Mouse (Mus musculus) lung, adult 2 months (tissue): ENCODE results near the gene Pik3r5. TPM values are rescaled to one million over a fixed set of nuclear protein-coding genes. Genes with fewer than 3 reads are reported as not detected.

Experiments
- DNase-seq: peaks from one replicate; pipeline ENCODE4 v3.0.0; 2022
- H3K4me1 ChIP-seq: fragments of 200-500 bp; 2 replicates; pipeline ENCODE4 v1.6.1; 2011; ENCODE audit warnings: low read length; ENCODE audit not compliant: control insufficient read depth, insufficient read depth
- H3K4me3 ChIP-seq: fragments of 200-500 bp; replicated peaks from 2 replicates; pipeline ENCODE3; 2011; ENCODE audit warnings: low read depth, mild to moderate bottlenecking, control low read depth, low read length; ENCODE audit errors: extremely low read depth
- CTCF ChIP-seq: fragments of 200-500 bp; IDR thresholded peaks from 2 replicates; pipeline ENCODE4 v1.5.1; 2011; ENCODE audit warnings: mild to moderate bottlenecking, low read length, control low read depth; ENCODE audit not compliant: insufficient read depth
- POLR2A ChIP-seq: fragments of 200-500 bp; IDR thresholded peaks from 2 replicates; pipeline ENCODE4 v1.6.1; 2011; ENCODE audit warnings: low read depth, mild to moderate bottlenecking, control low read depth, low read length, borderline replicate concordance; ENCODE audit errors: extremely low read depth
- WGBS: fragments of 180-500 bp; shearing (Covaris S2); methylation state at CpG from one replicate; pipeline ENCODE4 v1.1.7; 2018; 5-methylcytosine and 5-hydroxymethylcytosine counted together
- polyA plus RNA-seq: library from polyadenylated mRNA; depleted of rRNA; stranded (reverse); fragments of >200 nt; gene quantifications from 2 replicates; pipeline ENCODE4 v1.2.3, GENCODE M21; 2012

Gene Pik3r5
- polyA plus RNA-seq, 1 experiment: 11.7 TPM

DNA sequence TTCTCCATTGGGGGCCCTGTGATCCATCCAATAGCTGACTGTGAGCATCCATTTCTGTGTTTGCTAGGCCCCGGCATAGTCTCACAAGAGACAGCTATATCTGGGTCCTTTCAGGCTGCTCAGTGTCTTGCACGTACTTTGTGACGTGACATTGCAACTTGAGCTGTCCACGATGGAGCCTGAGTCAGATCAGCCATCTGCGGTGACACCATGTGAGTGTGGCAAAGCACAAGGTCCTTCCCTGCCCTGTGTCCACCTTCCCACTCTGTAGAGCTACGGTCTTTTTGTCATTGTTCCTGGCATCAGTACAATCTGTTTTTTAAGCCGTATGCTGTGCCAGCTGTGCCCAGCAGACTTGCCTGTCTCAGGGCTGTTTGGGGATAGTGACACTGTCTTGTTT lies 75.3 kb downstream of the Pik3r5 start:
- Histone ChIP-seq H3K4me1 (peaks cover 5% of the 10 kb centered on the region; the same call in 1 of the 2 replicates), H3K4me3 (no peak overlapping the region)
- TF ChIP-seq CTCF: no peak
- TF ChIP-seq POLR2A: no peak
- 85% methylated on average over 7 of the region's 7 CpGs for WGBS
- DNase-seq: no peak

DNA sequence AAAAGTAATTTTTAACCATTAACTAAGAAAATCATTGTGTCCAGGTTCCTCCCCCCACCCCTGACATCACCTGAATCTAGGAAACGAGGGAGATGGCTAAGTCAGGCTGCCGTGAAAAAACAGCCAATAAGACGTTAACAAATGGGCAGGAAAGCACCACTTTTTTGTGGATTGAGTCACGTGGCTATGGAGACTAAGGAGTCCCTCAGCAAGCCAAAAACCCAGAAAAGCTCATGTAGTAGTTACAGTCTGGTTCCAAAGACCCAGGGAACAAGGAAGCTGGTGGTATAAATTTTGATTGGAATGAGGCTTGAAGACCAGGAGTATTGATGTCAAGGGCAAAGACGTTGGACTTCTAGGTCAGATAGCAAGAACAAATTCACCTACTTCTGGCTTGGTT lies 76.7 kb downstream of the Pik3r5 start:
- no peak for DNase-seq
- H3K4me1 ChIP-seq: peaks cover 3% of the 10 kb centered on the region; the same call in 1 of the 2 replicates
- no peak for TF ChIP-seq CTCF
- no peak for TF ChIP-seq POLR2A
- 71% methylated on average over 5 of the region's 5 CpGs for WGBS
- no peak overlapping the region for H3K4me3 ChIP-seq

DNA sequence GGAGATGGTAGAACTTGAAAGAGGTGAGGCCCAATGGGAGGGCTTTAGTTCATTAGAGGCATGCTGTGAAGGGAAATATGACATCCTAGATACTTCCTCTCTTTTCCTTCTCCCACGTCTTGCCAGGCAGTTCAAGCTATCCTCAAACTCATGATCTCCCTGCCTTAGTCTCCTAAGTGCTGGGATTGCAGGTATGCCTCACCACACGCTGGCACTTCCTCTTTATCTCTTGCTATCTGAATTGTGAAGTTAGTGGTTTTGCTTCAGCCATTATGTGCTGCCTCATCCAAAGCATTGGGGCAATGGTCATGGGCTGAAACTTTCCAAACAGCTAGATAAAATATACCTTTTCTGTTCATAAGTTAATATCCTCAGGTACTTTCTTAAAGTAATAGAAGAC lies 77.3 kb downstream of the Pik3r5 start:
- Histone ChIP-seq H3K4me3 (no peak overlapping the region), H3K4me1 (peaks cover 2% of the 10 kb centered on the region; the same call in 1 of the 2 replicates)
- 49% methylated on average over 2 of the region's 2 CpGs for WGBS
- no peak for TF ChIP-seq CTCF
- no peak for TF ChIP-seq POLR2A
- DNase-seq: no peak

DNA sequence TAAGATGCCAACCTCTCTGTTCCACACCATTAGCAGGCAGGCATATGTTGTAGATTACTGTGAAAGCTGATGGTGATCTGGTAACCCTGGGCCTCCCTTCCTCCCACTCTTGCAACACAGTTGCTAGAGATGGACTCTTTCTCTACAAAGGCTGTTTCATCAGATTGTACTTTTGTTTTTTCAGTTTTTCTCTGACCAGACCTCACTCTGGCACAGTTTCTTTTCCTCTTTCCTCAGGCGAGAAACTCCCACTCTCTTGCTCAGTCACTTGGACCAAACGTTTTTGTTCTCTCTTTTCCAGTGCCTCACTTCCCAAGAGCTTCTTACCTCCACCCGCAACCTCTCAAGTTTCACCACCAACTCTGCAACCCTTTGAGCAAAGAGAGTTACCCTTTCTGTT lies 82.0 kb downstream of the Pik3r5 start:
- Histone ChIP-seq H3K4me3 (no peak overlapping the region), H3K4me1 (no peaks in the 10 kb centered on the region)
- WGBS: 43% methylated on average over 3 of the region's 3 CpGs
- TF ChIP-seq POLR2A: no peak
- TF ChIP-seq CTCF: no peak
- DNase-seq: no peak

DNA sequence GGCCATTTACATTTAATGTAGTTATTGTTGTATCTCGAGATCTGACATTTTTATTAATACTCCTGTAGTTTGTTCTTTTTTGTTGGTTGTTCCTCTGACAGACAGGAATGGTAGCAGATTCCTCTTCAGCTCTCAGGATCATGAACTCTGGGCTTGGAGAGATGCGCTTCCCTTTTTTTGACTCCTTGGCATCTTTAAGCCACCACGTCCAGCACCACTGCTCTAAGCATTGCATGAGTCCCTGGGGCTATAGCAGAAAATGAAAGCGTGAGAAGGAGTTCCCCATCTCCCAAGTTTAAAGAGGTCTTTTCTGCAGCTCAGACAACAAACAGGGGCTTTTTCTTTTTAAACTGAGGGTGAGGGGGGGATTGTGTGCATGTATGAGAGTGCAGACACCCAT lies 87.4 kb downstream of the Pik3r5 start:
- H3K4me1 ChIP-seq: no peaks in the 10 kb centered on the region
- WGBS: 93% methylated on average over 4 of the region's 4 CpGs
- TF ChIP-seq CTCF (no peak), POLR2A (no peak)
- DNase-seq: no peak
- no peak overlapping the region for H3K4me3 ChIP-seq

DNA sequence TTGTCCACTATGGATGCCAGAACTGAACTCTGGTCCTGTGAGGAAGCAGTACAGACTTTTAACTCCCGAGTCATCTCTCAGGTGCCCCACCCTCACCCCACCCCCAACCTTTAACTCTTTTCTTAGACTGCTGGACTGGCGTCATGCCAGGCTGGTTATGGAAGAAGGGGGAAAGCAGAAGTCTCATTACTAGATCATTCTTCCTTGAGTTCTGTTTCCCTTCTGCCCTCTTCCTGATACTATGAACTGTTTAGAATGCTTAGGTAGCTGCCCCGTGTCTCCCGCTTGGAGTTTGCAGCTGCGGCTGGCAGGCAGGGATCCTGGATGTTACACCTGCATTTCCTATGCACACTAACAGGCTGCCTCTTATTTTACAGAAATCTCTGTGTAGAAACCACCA lies 87.9 kb downstream of the Pik3r5 start:
- Histone ChIP-seq H3K4me3 (no peak overlapping the region), H3K4me1 (no peaks in the 10 kb centered on the region)
- 72% methylated on average over 5 of the region's 5 CpGs for WGBS
- TF ChIP-seq POLR2A (no peak), CTCF (no peak)
- DNase-seq: no peak

DNA sequence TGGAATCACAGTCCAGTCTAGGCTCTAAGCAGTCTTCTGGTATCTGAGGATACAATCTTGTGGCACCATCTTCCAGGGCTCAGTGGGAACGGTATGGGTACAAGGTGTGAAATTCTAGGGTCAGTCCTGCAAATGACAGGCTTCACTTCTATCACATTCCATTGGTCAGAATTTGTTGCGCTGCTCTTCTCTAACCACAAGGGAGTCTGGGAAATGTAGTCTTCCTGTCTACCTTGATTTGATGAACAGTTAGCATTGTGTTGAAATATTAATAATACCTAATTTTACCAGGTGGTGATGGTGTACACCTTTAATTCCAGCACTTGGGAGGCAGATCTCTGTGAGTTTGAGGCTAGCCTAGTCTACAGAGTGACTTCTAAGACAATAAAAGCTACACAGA lies 88.5 kb downstream of the Pik3r5 start:
- 82% methylated on average over 2 of the region's 2 CpGs for WGBS
- no peaks in the 10 kb centered on the region for H3K4me1 ChIP-seq
- H3K4me3 ChIP-seq: no peak overlapping the region
- DNase-seq: no peak
- TF ChIP-seq CTCF: no peak

DNA sequence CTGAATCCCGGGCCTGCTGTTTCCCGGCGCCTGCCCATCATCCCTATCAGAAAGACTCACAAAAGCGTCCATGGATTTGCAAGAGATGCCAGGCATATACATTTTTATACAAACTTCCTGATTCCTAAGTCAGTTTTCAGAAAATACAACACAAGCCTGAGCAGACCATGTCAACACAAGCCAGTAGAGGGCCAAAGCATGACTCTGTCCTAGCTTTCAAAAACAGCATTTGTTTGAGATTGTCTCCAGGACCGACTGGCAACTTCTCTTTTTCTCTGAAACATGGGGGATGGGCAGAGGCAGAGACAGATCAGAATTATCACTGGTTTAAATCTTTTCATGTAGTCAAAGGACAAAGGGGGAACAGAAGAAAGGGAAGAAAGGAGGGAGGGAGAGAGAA lies 89.4 kb downstream of the Pik3r5 start:
- DNase-seq: no peak
- no peaks in the 10 kb centered on the region for H3K4me1 ChIP-seq
- TF ChIP-seq POLR2A: no peak
- WGBS: 72% methylated on average over 5 of the region's 5 CpGs
- no peak overlapping the region for H3K4me3 ChIP-seq

DNA sequence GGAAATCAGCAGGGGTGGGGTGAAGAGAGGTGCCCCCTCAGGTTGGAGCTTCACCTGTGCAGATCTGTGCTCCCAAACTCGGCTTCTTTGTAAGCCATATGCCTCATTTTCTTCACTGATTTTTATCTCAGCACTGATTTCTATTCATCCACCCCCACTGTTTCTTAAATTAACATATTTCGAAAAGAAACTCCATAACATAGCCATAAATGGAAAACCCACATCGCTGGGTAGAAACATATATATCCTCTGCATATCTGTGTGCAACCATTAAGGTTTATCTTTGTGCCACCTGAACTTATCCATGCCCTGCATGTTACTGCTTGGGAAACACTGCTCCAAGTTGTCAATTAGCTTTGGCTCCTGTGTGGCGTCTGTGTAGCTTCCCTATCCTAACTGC lies 94.5 kb downstream of the Pik3r5 start:
- 80% methylated on average over 4 of the region's 4 CpGs for whole genome bisulfite sequencing
- H3K4me3 ChIP-seq: no peak overlapping the region
- TF ChIP-seq POLR2A: no peak
- TF ChIP-seq CTCF: no peak
- no peak for DNase-seq
- no peaks in the 10 kb centered on the region for H3K4me1 ChIP-seq

DNA sequence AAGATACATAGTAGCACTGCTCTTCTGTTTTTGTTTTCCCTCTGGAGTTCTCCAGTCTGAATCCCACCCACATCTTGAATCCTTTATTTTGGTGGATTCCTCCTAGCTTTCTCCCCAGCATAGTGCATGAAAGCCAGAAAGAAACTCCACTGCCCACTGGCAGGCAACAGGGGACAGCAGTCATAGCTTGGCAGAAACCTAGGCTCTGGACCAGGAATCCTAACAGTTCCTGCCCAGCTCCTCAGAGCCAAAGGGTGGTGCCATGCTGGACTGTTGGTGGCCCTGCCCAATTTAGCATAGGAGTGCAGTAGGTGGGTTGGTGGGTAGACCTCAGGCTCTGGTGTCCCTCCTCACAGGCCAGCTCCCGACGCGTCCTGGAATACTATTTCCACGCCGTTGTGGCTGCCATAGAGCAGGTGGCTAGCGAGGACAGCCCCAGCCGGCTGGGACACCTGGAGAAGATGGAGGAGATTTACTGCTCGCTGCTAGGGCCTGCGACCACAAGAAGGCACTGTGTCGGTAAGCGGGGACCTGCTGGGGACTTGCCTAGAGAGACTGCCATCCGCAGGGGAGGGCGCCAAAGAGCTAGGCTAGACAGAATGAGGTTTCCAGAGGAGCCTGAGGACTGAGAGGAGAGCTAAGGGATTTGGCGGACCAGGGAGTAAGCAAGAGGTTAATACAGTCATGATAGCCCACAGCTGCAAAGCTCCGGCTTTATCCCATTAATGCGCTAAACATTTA lies 99.3 kb downstream of the Pik3r5 start:
- no peak for DNase-seq
- Histone ChIP-seq H3K4me1 (peaks cover 2% of the 10 kb centered on the region; the same call in 1 of the 2 replicates), H3K4me3 (no peak overlapping the region)
- TF ChIP-seq CTCF (peak; percentile 26; the same call in 1 of the 2 replicates), POLR2A (no peak)
- 42% methylated on average over 16 of the region's 16 CpGs for WGBS
